Mouse (Mus musculus) CH12F3 (cell line): ENCODE results near the gene S100a2.

Experiments
- in situ Hi-C: fragments of 300-500 bp; cut with MboI; formaldehyde crosslinking; loops from 2 replicates; pipeline ENCODE4 v1.14.3; 2020; ENCODE audit warnings: low sequenced_read_pairs

Gene S100a2

GRCm38 (mm10) chr3:90589947-90590346 lies at the start of gene S100a2:
S100a2 (plus strand) TSS chr3:90590247.
- in situ Hi-C loops = no loop called here

- in situ Hi-C loops = no loop called here
Measured at GRCm38 (mm10) chr3:90540904-90541303, 49.1 kb upstream of the S100a2 start.

GRCm38 (mm10) chr3:90549676-90550420 lies 40.2 kb upstream of the S100a2 start:
- in situ Hi-C loops = no loop called here

- in situ Hi-C loops = no loop called here
Measured at GRCm38 (mm10) chr3:90550421-90550790, 39.6 kb upstream of the S100a2 start.

- in situ Hi-C loops = no loop called here
Measured at GRCm38 (mm10) chr3:90552231-90552630, 37.8 kb upstream of the S100a2 start.

- in situ Hi-C loops = no loop called here
Measured at GRCm38 (mm10) chr3:90555954-90556353, 34.1 kb upstream of the S100a2 start.

- in situ Hi-C loops = no loop called here
Measured at GRCm38 (mm10) chr3:90560008-90560628, 29.9 kb upstream of the S100a2 start, which contains the start of gene S100a3. S100a3 (plus strand) TSS chr3:90560578.

GRCm38 (mm10) chr3:90574691-90575090 lies 15.4 kb upstream of the S100a2 start:
- in situ Hi-C loops = no loop called here

- in situ Hi-C loops = no loop called here
Measured at GRCm38 (mm10) chr3:90575320-90575719, 14.7 kb upstream of the S100a2 start.

- in situ Hi-C loops = no loop called here
Measured at GRCm38 (mm10) chr3:90576351-90577001, 13.6 kb upstream of the S100a2 start.

- in situ Hi-C loops = no loop called here
Measured at GRCm38 (mm10) chr3:90579433-90579832, 10.6 kb upstream of the S100a2 start.

- in situ Hi-C loops = no loop called here
Measured at GRCm38 (mm10) chr3:90581141-90581540, 8.9 kb upstream of the S100a2 start.

GRCm38 (mm10) chr3:90582156-90582555 lies 7.9 kb upstream of the S100a2 start:
- in situ Hi-C loops = no loop called here

- in situ Hi-C loops = no loop called here
Measured at GRCm38 (mm10) chr3:90582556-90582955, 7.5 kb upstream of the S100a2 start.

- in situ Hi-C loops = no loop called here
Measured at GRCm38 (mm10) chr3:90583893-90584292, 6.2 kb upstream of the S100a2 start.

- in situ Hi-C loops = no loop called here
Measured at GRCm38 (mm10) chr3:90585595-90585994, 4.5 kb upstream of the S100a2 start.

- in situ Hi-C loops = no loop called here
Measured at GRCm38 (mm10) chr3:90586016-90586643, 3.9 kb upstream of the S100a2 start.

- in situ Hi-C loops = no loop called here
Measured at GRCm38 (mm10) chr3:90586906-90587305, 3.1 kb upstream of the S100a2 start.

- in situ Hi-C loops = no loop called here
Measured at GRCm38 (mm10) chr3:90587361-90588101, 2.5 kb upstream of the S100a2 start.

GRCm38 (mm10) chr3:90589390-90589789 lies 657 bp upstream of the S100a2 start:
- in situ Hi-C loops = no loop called here

GRCm38 (mm10) chr3:90594466-90594865 lies 4.4 kb downstream of the S100a2 start:
- in situ Hi-C loops = no loop called here
